Mouse (Mus musculus): ENCODE results near the gene Stard3nl. TPM values are rescaled to one million over a fixed set of nuclear protein-coding genes. Genes with fewer than 3 reads are reported as not detected.

The Stard3nl gene
- polyA plus RNA-seq, 2 experiments, result 61.7 to 75.9 TPM

DNA sequence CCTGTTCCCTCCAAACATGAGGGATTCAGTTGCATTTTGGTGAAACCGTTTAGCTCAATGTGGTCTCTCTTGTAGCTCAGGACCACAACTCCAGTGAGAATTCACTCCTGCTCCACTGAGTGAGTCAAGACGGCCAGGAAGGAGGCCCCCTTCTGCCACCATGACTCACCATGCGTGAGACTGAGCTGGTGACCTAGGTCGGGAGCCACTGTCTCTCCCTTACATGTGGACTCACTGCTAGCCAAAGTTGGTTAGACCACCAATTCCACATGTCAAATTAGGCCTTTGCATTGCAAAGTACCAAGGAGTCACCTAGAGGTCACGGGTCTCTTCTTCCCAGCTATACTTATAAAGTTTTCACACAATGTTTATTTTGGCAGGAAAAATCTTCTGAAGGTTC is 16.3 kb upstream of the Stard3nl start:
- WGBS, result 80% methylated on average over 5 of the region's 5 CpGs
- Histone ChIP-seq H3K36me3 (ENCODE audit: control insufficient read depth, insufficient read depth, low read length) (no peaks in the 10 kb centered on the region), H3K27me3 (ENCODE audit: control insufficient read depth, insufficient read depth, low read length) (no peaks in the 10 kb centered on the region), H3K4me3 (replicated peaks; ENCODE audit: low read length) (no peak overlapping the region), H3K9me3 (ENCODE audit: control insufficient read depth, low read length) (no peaks in the 10 kb centered on the region), H3K9ac (ENCODE audit: low read depth, low read length, severe bottlenecking) (no peak overlapping the region), H3K27ac (replicated peaks; ENCODE audit: low read depth, low read length) (no peak overlapping the region), H3K4me2 (replicated peaks; ENCODE audit: low read depth, low read length, severe bottlenecking) (no peak overlapping the region), H3K4me1 (ENCODE audit: control insufficient read depth, insufficient read depth, low read length) (no peaks in the 10 kb centered on the region)
- TF ChIP-seq POLR2A (IDR thresholded peaks at IDR 0.05; ENCODE audit: borderline replicate concordance, extremely low read depth, insufficient read depth, insufficient read length), result no peak
- ATAC-seq (ENCODE audit: low FRiP score, low read depth) (no peak), DNase-seq (ENCODE audit: low spot score) (no peak)

DNA sequence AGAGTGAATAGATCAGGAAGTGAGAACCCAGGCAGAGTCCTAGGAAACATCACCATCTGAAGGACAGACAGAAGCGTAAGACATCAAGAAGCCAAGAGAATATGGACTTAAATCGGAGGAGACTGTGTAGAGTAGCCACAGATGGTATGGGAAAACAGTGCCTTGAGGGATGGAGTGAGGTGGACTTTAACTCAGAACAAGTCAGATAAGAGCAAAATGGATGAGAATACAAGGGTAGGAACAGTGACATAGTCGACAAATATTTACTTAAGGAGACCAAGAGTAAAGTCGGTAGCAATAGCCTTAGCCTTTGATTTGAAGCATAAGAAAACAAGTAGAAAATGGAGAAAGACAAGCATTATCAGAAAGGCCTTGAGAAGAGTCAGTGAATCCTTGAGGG is 15.1 kb upstream of the Stard3nl start:
- 87% methylated on average over 4 of the region's 4 CpGs for WGBS

DNA sequence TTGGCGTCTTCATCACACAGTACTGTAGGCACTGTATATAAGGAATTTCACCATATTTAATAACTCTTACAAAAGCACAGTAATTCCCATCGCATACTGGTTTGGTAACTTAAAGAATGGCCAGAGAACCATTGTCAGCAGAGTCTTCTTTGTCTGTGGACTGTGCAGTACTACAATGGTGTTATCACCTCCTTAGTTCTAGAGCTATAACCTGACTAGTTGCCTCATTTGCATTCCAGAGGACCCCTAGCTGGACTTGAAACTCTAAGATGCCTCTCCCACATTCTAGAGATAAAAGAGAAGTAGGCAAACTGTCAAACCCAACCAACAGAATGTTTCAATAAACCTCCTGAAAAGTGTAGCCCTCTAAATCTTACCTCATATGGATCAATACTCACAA is 12.4 kb upstream of the Stard3nl start:
- no peaks in the 10 kb centered on the region for H3K36me3 ChIP-seq (ENCODE audit: control insufficient read depth, insufficient read depth, low read length)
- no peaks in the 10 kb centered on the region for H3K4me1 ChIP-seq (ENCODE audit: control insufficient read depth, insufficient read depth, low read length)
- no peak overlapping the region for H3K27ac ChIP-seq (replicated peaks; ENCODE audit: low read depth, low read length)
- TF ChIP-seq POLR2A (IDR thresholded peaks at IDR 0.05; ENCODE audit: borderline replicate concordance, extremely low read depth, insufficient read depth, insufficient read length), result no peak
- H3K9ac ChIP-seq (ENCODE audit: low read depth, low read length, severe bottlenecking), result no peak overlapping the region
- DNase-seq (ENCODE audit: low spot score) (no peak), ATAC-seq (ENCODE audit: low FRiP score, low read depth) (no peak)
- H3K4me2 ChIP-seq (replicated peaks; ENCODE audit: low read depth, low read length, severe bottlenecking), result no peak overlapping the region
- no peak overlapping the region for H3K4me3 ChIP-seq (replicated peaks; ENCODE audit: low read length)
- H3K27me3 ChIP-seq (ENCODE audit: control insufficient read depth, insufficient read depth, low read length), result no peaks in the 10 kb centered on the region
- H3K9me3 ChIP-seq (ENCODE audit: control insufficient read depth, low read length), result no peaks in the 10 kb centered on the region
- 90% methylated on average over 2 of the region's 2 CpGs for WGBS

More for the DNA sequence above, 15.1 kb upstream of the Stard3nl start:
- H3K36me3 ChIP-seq (ENCODE audit: control insufficient read depth, insufficient read depth, low read length), result no peaks in the 10 kb centered on the region
- ATAC-seq (ENCODE audit: low FRiP score, low read depth), result no peak
- DNase-seq (ENCODE audit: low spot score), result no peak
- no peak for TF ChIP-seq POLR2A (IDR thresholded peaks at IDR 0.05; ENCODE audit: borderline replicate concordance, extremely low read depth, insufficient read depth, insufficient read length)
- H3K9ac ChIP-seq (ENCODE audit: low read depth, low read length, severe bottlenecking), result no peak overlapping the region
- no peak overlapping the region for H3K4me2 ChIP-seq (replicated peaks; ENCODE audit: low read depth, low read length, severe bottlenecking)
- H3K4me1 ChIP-seq (ENCODE audit: control insufficient read depth, insufficient read depth, low read length), result no peaks in the 10 kb centered on the region
- H3K4me3 ChIP-seq (replicated peaks; ENCODE audit: low read length), result no peak overlapping the region
- H3K9me3 ChIP-seq (ENCODE audit: control insufficient read depth, low read length), result no peaks in the 10 kb centered on the region
- no peak overlapping the region for H3K27ac ChIP-seq (replicated peaks; ENCODE audit: low read depth, low read length)
- no peaks in the 10 kb centered on the region for H3K27me3 ChIP-seq (ENCODE audit: control insufficient read depth, insufficient read depth, low read length)

DNA sequence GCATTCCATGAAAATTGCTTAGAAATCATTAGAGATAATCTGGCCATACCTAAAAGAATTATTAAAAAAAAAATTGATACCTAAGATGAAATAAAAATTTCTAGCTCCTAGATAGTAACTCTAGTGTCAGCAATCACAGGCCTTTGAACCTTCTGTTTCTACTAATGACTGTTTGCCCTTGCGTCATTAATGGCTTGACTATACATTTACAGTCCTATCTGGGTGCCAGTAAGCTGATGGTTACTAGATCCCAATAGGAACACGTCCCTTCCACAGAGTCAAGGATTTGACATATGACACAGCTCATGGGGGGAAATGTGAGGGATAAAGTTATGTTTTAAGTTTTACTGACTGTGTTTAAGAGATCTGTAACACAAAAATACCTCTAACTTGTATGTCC is 9.0 kb upstream of the Stard3nl start:
- no peaks in the 10 kb centered on the region for H3K4me1 ChIP-seq (ENCODE audit: control insufficient read depth, insufficient read depth, low read length)
- no peak overlapping the region for H3K9ac ChIP-seq (ENCODE audit: low read depth, low read length, severe bottlenecking)
- TF ChIP-seq POLR2A (IDR thresholded peaks at IDR 0.05; ENCODE audit: borderline replicate concordance, extremely low read depth, insufficient read depth, insufficient read length), result no peak
- H3K4me3 ChIP-seq (replicated peaks; ENCODE audit: low read length), result no peak overlapping the region
- no peaks in the 10 kb centered on the region for H3K36me3 ChIP-seq (ENCODE audit: control insufficient read depth, insufficient read depth, low read length)
- DNase-seq (ENCODE audit: low spot score) (no peak), ATAC-seq (ENCODE audit: low FRiP score, low read depth) (no peak)
- WGBS, result 77% methylated on average over 2 of the region's 2 CpGs
- no peak overlapping the region for H3K4me2 ChIP-seq (replicated peaks; ENCODE audit: low read depth, low read length, severe bottlenecking)
- H3K9me3 ChIP-seq (ENCODE audit: control insufficient read depth, low read length), result no peaks in the 10 kb centered on the region
- no peak overlapping the region for H3K27ac ChIP-seq (replicated peaks; ENCODE audit: low read depth, low read length)
- no peaks in the 10 kb centered on the region for H3K27me3 ChIP-seq (ENCODE audit: control insufficient read depth, insufficient read depth, low read length)

DNA sequence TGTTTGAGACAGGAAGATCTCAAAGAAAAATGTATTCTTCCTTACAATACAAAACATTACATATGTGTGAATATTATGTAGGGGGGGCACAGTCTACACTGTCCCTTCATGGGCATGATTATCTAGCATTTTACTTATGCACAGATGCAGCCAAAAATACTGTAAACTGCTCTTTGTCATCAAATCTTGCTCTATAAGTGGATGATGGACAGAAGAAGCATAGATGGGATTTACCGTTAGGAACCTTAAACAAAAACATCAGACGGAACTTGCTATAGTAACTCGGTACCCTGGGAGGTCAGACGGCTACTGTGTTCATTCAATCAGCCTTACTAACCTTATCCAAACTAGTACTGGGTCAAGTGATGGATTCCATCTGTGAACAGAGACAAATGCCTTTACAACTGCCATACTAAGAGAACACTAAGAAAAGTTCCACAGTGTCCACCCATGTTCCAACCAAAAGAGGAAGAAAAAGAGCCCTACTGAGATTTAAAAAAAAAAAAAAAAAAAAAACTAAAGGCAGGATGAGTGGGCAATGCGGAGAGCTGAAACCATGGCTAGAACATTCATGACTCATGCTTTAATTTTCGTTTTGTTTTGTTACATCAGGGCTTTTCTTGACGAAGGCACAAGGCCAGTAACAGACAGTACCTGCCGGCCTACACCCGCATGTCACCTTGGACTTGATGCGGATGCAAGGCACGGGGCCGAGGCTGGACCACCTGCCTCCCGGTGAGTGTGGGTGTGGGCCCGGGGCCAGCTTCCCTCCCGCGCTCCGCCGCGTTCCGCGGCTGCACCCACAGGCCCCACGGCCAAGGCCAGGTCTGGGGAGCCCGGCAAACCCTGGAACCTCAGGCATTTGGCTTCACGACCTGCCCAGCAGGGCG is 552 bp downstream of the Stard3nl start:
- peak overlapping the region; percentile 72 for H3K4me3 ChIP-seq (replicated peaks; ENCODE audit: low read length)
- no peaks in the 10 kb centered on the region for H3K36me3 ChIP-seq (ENCODE audit: control insufficient read depth, insufficient read depth, low read length)
- 2% methylated on average over 25 of the region's 25 CpGs for WGBS
- peak overlapping the region; percentile 82 for H3K9ac ChIP-seq (ENCODE audit: low read depth, low read length, severe bottlenecking)
- no peak for DNase-seq (ENCODE audit: low spot score)
- 0 out of 2 replicates have a peak, but pooled peaks cover 8% of the 10 kb centered on the region for H3K4me1 ChIP-seq (ENCODE audit: control insufficient read depth, insufficient read depth, low read length)
- H3K27me3 ChIP-seq (ENCODE audit: control insufficient read depth, insufficient read depth, low read length), result no peaks in the 10 kb centered on the region
- H3K4me2 ChIP-seq (replicated peaks; ENCODE audit: low read depth, low read length, severe bottlenecking), result peak overlapping the region; percentile 61
- TF ChIP-seq POLR2A (IDR thresholded peaks at IDR 0.05; ENCODE audit: borderline replicate concordance, extremely low read depth, insufficient read depth, insufficient read length), result no peak
- no peaks in the 10 kb centered on the region for H3K9me3 ChIP-seq (ENCODE audit: control insufficient read depth, low read length)
- ATAC-seq (ENCODE audit: low FRiP score, low read depth), result peak; percentile 76
- peak overlapping the region; percentile 76 for H3K27ac ChIP-seq (replicated peaks; ENCODE audit: low read depth, low read length)

All from limb, embryonic 14.5 days (tissue).